Mouse (Mus musculus) MEL (cell line): ENCODE results near the gene Spop.

Source experiments
- CHD2 ChIP-seq: IDR thresholded peaks from 2 replicates; pipeline ENCODE4 v1.6.1; 2011; ENCODE audit warnings: low read length, improper control_type of control experiment
- CTCF ChIP-seq, 3 experiments: IDR thresholded peaks in 2 of 3; conservative IDR thresholded peaks in 1 of 3; 2 replicates each; pipeline ENCODE4 v1.5.1; 2011 to 2012; ENCODE audit warnings: low read length in 3 of 3, low read depth in 2 of 3, mild to moderate bottlenecking in 2 of 3, improper control_type of control experiment in 1 of 3, inconsistent platforms in 1 of 3, mixed read lengths in 1 of 3, moderate library complexity in 1 of 3; ENCODE audit not compliant: control insufficient read depth in 1 of 3, insufficient read depth in 1 of 3, poor library complexity in 1 of 3, severe bottlenecking in 1 of 3
- E2F4 ChIP-seq: IDR thresholded peaks from 2 replicates; pipeline ENCODE4 v1.6.1; 2011; ENCODE audit warnings: low read depth, low read length, improper control_type of control experiment, borderline replicate concordance
- EP300 ChIP-seq, 2 experiments: IDR thresholded peaks; 2 replicates each; pipeline ENCODE4 v1.6.1; 2011; ENCODE audit warnings: improper control_type of control experiment in 2 of 2, low read length in 2 of 2, low read depth in 1 of 2, mild to moderate bottlenecking in 1 of 2
- HCFC1 ChIP-seq: IDR thresholded peaks from 2 replicates; pipeline ENCODE4 v1.6.1; 2012; ENCODE audit warnings: low read depth, mild to moderate bottlenecking, inconsistent platforms, low read length, improper control_type of control experiment, moderate library complexity
- KAT2A ChIP-seq: conservative IDR thresholded peaks from 2 replicates; pipeline ENCODE4 v1.6.1; 2012; ENCODE audit warnings: low read depth, low read length, improper control_type of control experiment, inconsistent platforms
- MAFK ChIP-seq: IDR thresholded peaks from 2 replicates; pipeline ENCODE4 v1.6.1; 2011; ENCODE audit warnings: low read depth, mild to moderate bottlenecking, low read length, improper control_type of control experiment, borderline replicate concordance
- MYC ChIP-seq: IDR thresholded peaks from 2 replicates; pipeline ENCODE4 v1.6.1; 2011; ENCODE audit warnings: low read depth, mild to moderate bottlenecking, low read length, improper control_type of control experiment, moderate library complexity
- POLR2A ChIP-seq, 2 experiments: IDR thresholded peaks; 2 replicates each; pipeline ENCODE4 v1.6.1; 2011 to 2012; ENCODE audit warnings: low read length in 2 of 2, mild to moderate bottlenecking in 2 of 2, control low read depth in 1 of 2, improper control_type of control experiment in 1 of 2, low read depth in 1 of 2, moderate library complexity in 1 of 2; ENCODE audit not compliant: control insufficient read depth in 1 of 2, insufficient read depth in 1 of 2, poor library complexity in 1 of 2
- POLR2AphosphoS5 ChIP-seq: IDR thresholded peaks from 2 replicates; pipeline ENCODE4 v1.6.1; 2012; ENCODE audit warnings: low read depth, borderline replicate concordance, mild to moderate bottlenecking, inconsistent platforms, low read length, moderate library complexity, mixed read lengths
- RCOR1 ChIP-seq: IDR thresholded peaks from 2 replicates; pipeline ENCODE4 v1.6.1; 2012; ENCODE audit warnings: low read depth, mild to moderate bottlenecking, inconsistent platforms, low read length, improper control_type of control experiment
- TBP ChIP-seq: IDR thresholded peaks from 2 replicates; pipeline ENCODE4 v1.8.0; 2011; ENCODE audit warnings: low read depth, low read length, improper control_type of control experiment
- ZMIZ1 ChIP-seq: IDR thresholded peaks from 2 replicates; pipeline ENCODE4 v1.6.1; 2012; ENCODE audit warnings: low read depth, mild to moderate bottlenecking, inconsistent platforms, low read length, improper control_type of control experiment, moderate library complexity
- ZNF384 ChIP-seq: IDR thresholded peaks from 2 replicates; pipeline ENCODE4 v1.6.1; 2012; ENCODE audit warnings: low read depth, mild to moderate bottlenecking, inconsistent platforms, low read length, improper control_type of control experiment

GRCm38 (mm10) chr11:95517162-95517561 lies 103.3 kb downstream of the Spop start:
- TF ChIP-seq CTCF (IDR thresholded peaks at IDR 0.05 in 2 of 3, conservative IDR thresholded peaks at IDR 0.05 in 1 of 3; ENCODE audit: control insufficient read depth in 1 of 3, insufficient read depth in 1 of 3, low read depth in 2 of 3, low read length in 3 of 3, poor library complexity in 1 of 3, severe bottlenecking in 1 of 3) (no peak), TBP (no peak), CHD2 (no peak), HCFC1 (no peak), MAFK (no peak), ZNF384 (no peak), MYC (no peak), POLR2AphosphoS5 (no peak), KAT2A (no peak), RCOR1 (no peak), EP300 (IDR thresholded peaks at IDR 0.05; ENCODE audit: low read depth in 1 of 2, low read length in 2 of 2) (no peak), E2F4 (no peak), POLR2A (IDR thresholded peaks at IDR 0.05; ENCODE audit: control insufficient read depth in 1 of 2, insufficient read depth in 1 of 2, low read depth in 1 of 2, low read length in 2 of 2, poor library complexity in 1 of 2) (no peak), ZMIZ1 (no peak)
